Mouse (Mus musculus): ENCODE data around the gene Pacrg.

- TF ChIP-seq CTCF (IDR thresholded peaks at IDR 0.05; ENCODE audit: control insufficient read depth, insufficient read depth, insufficient replicate concordance, low read depth, low read length) (no peak), POLR2A (IDR thresholded peaks at IDR 0.05; ENCODE audit: control insufficient read depth, low read depth, low read length) (no peak)
Measured at GRCm38 (mm10) chr17:10451306-10452077, 388.6 kb downstream of the Pacrg start.
